Mouse (Mus musculus) midbrain, embryonic 11.5 days (tissue): ENCODE results near the gene Myd88. TPM values are rescaled to one million over a fixed set of nuclear protein-coding genes. Genes with fewer than 3 reads are reported as not detected.

Source experiments
- ATAC-seq: fragments of 200-750 bp; cut with Nextera tagmentation; 2 replicates; pipeline ENCODE4 v1.8.0; 2017; ENCODE audit warnings: moderate TSS enrichment, moderate library complexity; ENCODE audit not compliant: low FRiP score
- DNase-seq: peaks from one replicate; pipeline ENCODE4 v3.0.0; 2015; ENCODE audit warnings: low spot score; ENCODE audit errors: missing footprints
- H3K27ac ChIP-seq: fragments of 300-500 bp; sonication (generic); 2 replicates; pipeline ENCODE4 v1.5.1; 2014; ENCODE audit warnings: low read depth, low read length
- H3K27me3 ChIP-seq: fragments of 300-500 bp; sonication (generic); 2 replicates; pipeline ENCODE4 v1.6.1; 2014; ENCODE audit warnings: mild to moderate bottlenecking, low read length, moderate library complexity, mixed read lengths; ENCODE audit not compliant: control insufficient read depth, insufficient read depth
- H3K36me3 ChIP-seq: fragments of 300-500 bp; sonication (generic); 2 replicates; pipeline ENCODE4 v1.6.1; 2014; ENCODE audit warnings: mild to moderate bottlenecking, low read length, moderate library complexity, mixed read lengths; ENCODE audit not compliant: control insufficient read depth, insufficient read depth
- H3K4me1 ChIP-seq: fragments of 300-500 bp; sonication (generic); 2 replicates; pipeline ENCODE4 v1.6.1; 2014; ENCODE audit warnings: low read length; ENCODE audit not compliant: control insufficient read depth, insufficient read depth
- H3K4me2 ChIP-seq: fragments of 300-500 bp; sonication (generic); 2 replicates; pipeline ENCODE4 v1.6.1; 2014; ENCODE audit warnings: mild to moderate bottlenecking, moderate library complexity
- H3K4me3 ChIP-seq: fragments of 300-500 bp; sonication (generic); 2 replicates; pipeline ENCODE4 v1.5.1; 2014; ENCODE audit warnings: low read depth, low read length
- H3K9ac ChIP-seq: fragments of 300-500 bp; sonication (generic); 2 replicates; pipeline ENCODE4 v1.6.1; 2014; ENCODE audit warnings: low read length
- H3K9me3 ChIP-seq: fragments of 300-500 bp; sonication (generic); 2 replicates; pipeline ENCODE4 v1.6.1; 2016; ENCODE audit warnings: low read length; ENCODE audit not compliant: control insufficient read depth
- WGBS: fragments of 180-500 bp; shearing (Covaris S2); extraction: QIAGEN DNeasy Blood & Tissue Kit; methylation state at CpG from one replicate; pipeline ENCODE4 v1.1.7; 2014; 5-methylcytosine and 5-hydroxymethylcytosine counted together
- polyA plus RNA-seq: library from polyadenylated mRNA; unstranded; fragments of >200 nt; fragmentation: Nextera tagmentation; extraction: Ambion mirVana; gene quantifications from 2 replicates; pipeline ENCODE4 v1.2.1, GENCODE M21; 2014

Myd88 gene
- polyA plus RNA-seq, 1 experiment from 2014 or later: 7.6 TPM

GRCm38 (mm10) chr9:119335571-119335970 is 5.6 kb downstream of the Myd88 start:
- H3K9ac ChIP-seq: no peak overlapping the region
- no peaks in the 10 kb centered on the region for H3K36me3 ChIP-seq
- WGBS: 89% methylated on average over 4 of the region's 4 CpGs
- DNase-seq (no peak), ATAC-seq (no peak)
- 0 out of 2 replicates have a peak, but pooled peaks cover 2% of the 10 kb centered on the region for H3K4me1 ChIP-seq
- H3K9me3 ChIP-seq: no peaks in the 10 kb centered on the region
- H3K4me2 ChIP-seq: no peak overlapping the region
- H3K27ac ChIP-seq: no peak overlapping the region
- H3K4me3 ChIP-seq: no peak overlapping the region
- peaks cover 3% of the 10 kb centered on the region; the same call in 1 of the 2 replicates for H3K27me3 ChIP-seq

- no peaks in the 10 kb centered on the region for H3K36me3 ChIP-seq
- no peak overlapping the region for H3K9ac ChIP-seq
- no peak for DNase-seq
- no peak overlapping the region for H3K27ac ChIP-seq
- H3K4me3 ChIP-seq: no peak overlapping the region
- peaks cover 3% of the 10 kb centered on the region; the same call in 1 of the 2 replicates for H3K27me3 ChIP-seq
- H3K4me2 ChIP-seq: no peak overlapping the region
- WGBS: 85% methylated on average over 2 of the region's 2 CpGs
- H3K4me1 ChIP-seq: no peaks in the 10 kb centered on the region
- ATAC-seq: no peak
- H3K9me3 ChIP-seq: no peaks in the 10 kb centered on the region
These were observed 6.4 kb downstream of the Myd88 start for GRCm38 (mm10) chr9:119334834-119335233.

GRCm38 (mm10) chr9:119334324-119334723 is 6.9 kb downstream of the Myd88 start:
- Histone ChIP-seq H3K4me1 (no peaks in the 10 kb centered on the region), H3K4me2 (no peak overlapping the region), H3K36me3 (no peaks in the 10 kb centered on the region), H3K9me3 (no peaks in the 10 kb centered on the region), H3K9ac (no peak overlapping the region), H3K27me3 (peaks cover 2% of the 10 kb centered on the region; the same call in 1 of the 2 replicates), H3K27ac (no peak overlapping the region), H3K4me3 (no peak overlapping the region)
- ATAC-seq (no peak), DNase-seq (peak; percentile 35)
- WGBS: 69% methylated on average over 10 of the region's 10 CpGs

- Histone ChIP-seq H3K27ac (no peak overlapping the region), H3K9ac (no peak overlapping the region), H3K4me1 (no peaks in the 10 kb centered on the region), H3K9me3 (no peaks in the 10 kb centered on the region), H3K4me3 (no peak overlapping the region), H3K4me2 (no peak overlapping the region), H3K27me3 (no peaks in the 10 kb centered on the region), H3K36me3 (no peaks in the 10 kb centered on the region)
- WGBS: 85% methylated on average over 15 of the region's 15 CpGs
- peak; percentile 41 for DNase-seq
- no peak for ATAC-seq
These were observed 10.8 kb downstream of the Myd88 start for GRCm38 (mm10) chr9:119330186-119330963.

GRCm38 (mm10) chr9:119328488-119328887 is 12.7 kb downstream of the Myd88 start:
- Histone ChIP-seq H3K4me3 (no peak overlapping the region), H3K36me3 (no peaks in the 10 kb centered on the region), H3K4me1 (no peaks in the 10 kb centered on the region; the same call in 1 of the 2 replicates), H3K27ac (no peak overlapping the region), H3K9me3 (no peaks in the 10 kb centered on the region), H3K9ac (no peak overlapping the region), H3K27me3 (no peaks in the 10 kb centered on the region), H3K4me2 (no peak overlapping the region)
- WGBS: 81% methylated on average over 3 of the region's 3 CpGs
- no peak for ATAC-seq
- DNase-seq: no peak

DNA sequence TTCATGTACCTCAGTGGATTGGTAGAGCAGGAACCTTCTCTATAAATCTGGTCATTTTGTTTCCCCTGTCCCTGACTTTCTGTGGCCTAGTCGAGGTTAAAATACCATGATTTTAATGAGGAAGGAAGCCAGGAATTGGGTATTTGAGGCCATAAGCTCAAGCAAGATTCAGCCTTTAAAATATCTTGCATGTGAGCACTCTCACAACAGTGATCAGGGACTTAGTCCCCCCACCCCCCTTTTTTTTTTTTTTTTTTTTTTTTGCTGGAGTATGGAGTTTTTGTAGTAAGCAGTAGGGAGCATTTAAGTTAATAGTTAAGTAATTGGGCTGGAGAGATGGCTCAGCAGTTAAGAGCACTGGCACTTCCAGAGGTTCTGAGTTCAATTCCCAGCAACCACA is 17.1 kb downstream of the Myd88 start:
- H3K4me2 ChIP-seq: no peak overlapping the region
- peaks cover 8% of the 10 kb centered on the region for H3K4me1 ChIP-seq
- H3K27me3 ChIP-seq: no peaks in the 10 kb centered on the region
- ATAC-seq: no peak
- no peaks in the 10 kb centered on the region for H3K36me3 ChIP-seq
- H3K9me3 ChIP-seq: no peaks in the 10 kb centered on the region
- 74% methylated on average over 1 of the region's 1 CpGs for WGBS
- no peak overlapping the region for H3K9ac ChIP-seq
- no peak overlapping the region for H3K27ac ChIP-seq
- no peak overlapping the region for H3K4me3 ChIP-seq
- no peak for DNase-seq

DNA sequence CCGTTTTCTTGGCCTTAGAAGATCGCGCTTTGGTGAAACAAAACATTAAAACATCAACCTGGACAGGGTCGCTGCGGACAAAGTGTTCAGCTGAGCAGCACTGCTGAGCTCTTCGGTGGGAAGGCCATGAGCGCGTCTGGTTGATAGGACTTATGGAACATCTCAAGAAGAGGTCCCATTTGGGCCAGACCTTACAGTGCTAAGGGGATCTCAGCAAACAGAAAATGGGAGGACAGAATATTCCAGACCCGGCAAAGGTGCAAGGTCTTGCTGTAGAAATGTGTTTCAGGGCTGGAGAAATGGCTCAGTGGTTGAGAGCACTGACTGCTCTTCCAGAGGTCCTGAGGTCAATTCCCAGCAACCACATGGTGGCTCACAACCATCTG is 18.0 kb downstream of the Myd88 start:
- H3K4me2 ChIP-seq: peak overlapping the region; percentile 69
- 9% methylated on average over 9 of the region's 9 CpGs for WGBS
- peak overlapping the region; percentile 79 for H3K9ac ChIP-seq
- no peaks in the 10 kb centered on the region for H3K9me3 ChIP-seq
- no peaks in the 10 kb centered on the region for H3K36me3 ChIP-seq
- H3K4me1 ChIP-seq: peaks cover 8% of the 10 kb centered on the region
- no peaks in the 10 kb centered on the region for H3K27me3 ChIP-seq
- ATAC-seq (no peak), DNase-seq (no peak)
- peak overlapping the region; percentile 87 for H3K4me3 ChIP-seq
- peak overlapping the region; percentile 83 for H3K27ac ChIP-seq

DNA sequence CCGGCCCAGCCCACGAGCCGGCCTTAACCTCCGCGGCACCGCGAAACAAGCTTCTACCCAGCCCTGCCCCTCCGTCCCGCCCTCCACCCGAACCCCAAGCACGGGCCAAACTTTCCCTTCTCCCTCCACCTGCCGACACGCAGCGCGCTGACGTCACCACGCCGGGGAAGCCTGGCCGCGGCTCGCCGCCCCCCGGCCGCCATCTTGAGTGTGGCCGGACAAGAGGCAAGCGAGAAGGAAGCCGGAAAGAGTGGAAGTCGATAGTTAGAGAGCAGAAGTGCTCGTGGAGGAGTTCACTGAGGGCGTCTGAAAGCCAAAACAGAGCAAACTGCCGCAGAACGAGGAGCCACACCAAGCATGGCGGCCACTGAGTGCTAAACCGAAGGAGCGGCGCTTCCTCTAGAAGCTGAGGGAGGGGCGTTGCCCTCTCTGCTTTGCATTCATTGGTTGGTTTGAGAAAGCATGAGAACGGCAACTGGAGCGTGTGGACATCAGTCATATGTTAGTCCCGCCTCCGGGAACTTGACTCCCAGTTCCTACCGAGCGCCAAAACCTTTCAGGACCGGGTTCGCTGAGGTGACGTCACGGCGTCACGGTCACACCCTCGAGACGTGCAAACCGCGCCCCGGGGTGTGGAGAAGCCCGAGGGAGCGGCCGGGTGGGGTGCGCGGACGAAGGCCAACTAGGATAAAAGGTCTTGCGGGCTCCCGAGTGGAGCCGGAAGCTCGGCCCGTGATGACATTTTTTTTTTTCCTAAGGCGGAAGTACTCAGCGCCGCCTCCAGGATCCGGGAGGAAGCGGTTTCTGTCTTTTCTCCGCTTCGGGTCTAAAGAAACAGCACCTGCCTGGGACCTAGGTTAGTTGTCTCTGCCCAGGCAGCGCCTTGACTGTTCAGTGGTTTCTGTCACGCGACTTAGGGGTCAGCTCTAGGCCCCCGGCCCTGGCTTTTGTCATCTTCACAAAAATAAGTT is 18.6 kb downstream of the Myd88 start, which contains the start of gene Oxsr1:
TSS of gene Oxsr1 (minus strand) at position 139 of the 971 bp plus-strand sequence.
- H3K9ac ChIP-seq: peak within 1 kb of the TSS; percentile 79
- H3K27ac ChIP-seq: peak within 1 kb of the TSS; percentile 83
- H3K4me1 ChIP-seq: peaks cover 8% of the 10 kb centered on the region
- peak within 1 kb of the TSS; percentile 69 for H3K4me2 ChIP-seq
- H3K36me3 ChIP-seq: no peaks in the 10 kb centered on the region
- under 1% methylated on average over 75 of the region's 76 CpGs for WGBS
- H3K4me3 ChIP-seq: peak within 1 kb of the TSS; percentile 87
- H3K27me3 ChIP-seq: no peaks in the 10 kb centered on the region
- peak; percentile 97 for ATAC-seq
- DNase-seq: peak; percentile 99
- H3K9me3 ChIP-seq: no peaks in the 10 kb centered on the region
